Mouse (Mus musculus): Measurements from ENCODE around the gene Vmn1r112. TPM values are rescaled to one million over a fixed set of nuclear protein-coding genes. Genes with fewer than 3 reads are reported as not detected.
"Not testable (repeated sequence)": the region's sequence is repeated elsewhere in the genome, so short reads cannot be mapped to it uniquely, and the experiment has no call there.

Vmn1r112 gene
- not detected in 2 replicates for polyA plus RNA-seq (2016; fragmentation: Nextera tagmentation; extraction: Ambion mirVana)

DNA sequence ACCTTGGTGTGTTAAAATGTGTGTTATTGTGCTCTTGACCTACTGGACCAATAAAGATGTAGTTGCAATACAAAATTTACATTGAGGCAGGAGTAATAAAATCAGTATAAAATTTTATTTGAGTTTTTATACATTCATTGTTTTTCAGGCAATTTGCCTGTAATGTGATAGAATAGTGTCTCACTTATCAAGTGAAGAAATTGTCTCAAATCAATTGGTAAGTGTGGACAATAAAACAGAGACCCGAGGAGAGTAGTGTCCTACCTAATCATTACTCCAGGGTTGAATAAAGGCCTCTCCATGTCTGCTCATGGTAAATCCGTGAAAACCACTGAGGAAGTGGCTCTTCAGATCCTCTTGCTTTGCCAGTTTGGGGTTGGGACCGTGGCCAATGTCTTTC is at the start of gene Vmn1r112:
Gene Vmn1r112 (plus strand): TSS at position 301 of the 400 bp plus-strand sequence.
- not testable (repeated sequence) for H3K27me3 ChIP-seq (ENCODE audit: insufficient read depth, poor library complexity, severe bottlenecking); DNase-seq (ENCODE audit: low spot score); H3K27ac ChIP-seq; H3K9me3 ChIP-seq; H3K4me3 ChIP-seq; H3K4me1 ChIP-seq (replicated peaks); H3K36me3 ChIP-seq
- no CpG with 5 or more reads among the region's 3 CpGs for WGBS

DNA sequence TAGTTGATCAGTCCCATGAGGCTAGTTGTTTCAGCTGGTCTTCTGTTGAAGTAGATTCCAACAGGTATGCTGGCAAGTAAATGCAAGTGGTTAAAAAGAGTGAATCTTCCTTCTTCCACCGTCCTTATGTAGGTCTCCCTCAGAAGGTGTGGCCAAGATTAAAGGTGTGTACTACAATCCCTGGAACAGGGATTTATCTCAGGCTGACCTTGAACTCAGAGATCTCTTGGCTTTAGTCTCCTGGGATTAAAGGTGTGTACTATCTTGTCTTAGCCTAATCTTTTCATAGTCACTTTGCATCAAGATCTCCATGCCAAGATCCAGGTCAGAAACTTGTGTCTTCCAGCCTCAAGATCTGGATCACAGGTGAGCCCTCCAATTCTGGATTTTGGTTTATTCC is 40.5 kb upstream of the Vmn1r112 start, which contains the start of gene Gm10668:
Gene Gm10668 (minus strand): TSS at position 101 of the 400 bp plus-strand sequence.
- not testable (repeated sequence) for H3K4me1 ChIP-seq (replicated peaks); H3K4me3 ChIP-seq; H3K27ac ChIP-seq; DNase-seq (ENCODE audit: low spot score); H3K9me3 ChIP-seq; H3K27me3 ChIP-seq (ENCODE audit: insufficient read depth, poor library complexity, severe bottlenecking); H3K36me3 ChIP-seq
- no CpG with 5 or more reads among the region's 1 CpGs for WGBS

DNA sequence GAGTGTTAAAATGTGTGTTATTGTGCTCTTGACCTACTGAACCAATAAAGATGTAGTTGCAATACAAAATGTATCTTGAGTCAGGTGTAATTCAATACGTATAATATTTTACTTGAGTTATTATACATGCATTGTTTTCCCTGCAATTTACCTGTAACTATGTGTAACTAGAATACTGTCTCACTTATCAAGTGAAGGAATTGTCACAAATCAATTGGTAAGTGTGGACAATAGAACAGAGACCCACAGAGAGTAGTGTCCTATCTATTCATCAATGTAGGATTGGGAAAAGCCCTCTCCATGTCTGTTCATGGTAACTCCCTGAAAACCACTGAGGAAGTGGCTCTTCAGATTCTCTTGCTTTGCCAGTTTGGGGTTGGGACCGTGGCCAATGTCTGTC is 16.0 kb downstream of the Vmn1r112 start, which contains the start of gene Vmn1r113:
Gene Vmn1r113 (plus strand): TSS at position 301 of the 400 bp plus-strand sequence.
- not testable (repeated sequence) for H3K27ac ChIP-seq; H3K4me1 ChIP-seq (replicated peaks); H3K4me3 ChIP-seq; H3K36me3 ChIP-seq; H3K27me3 ChIP-seq (ENCODE audit: insufficient read depth, poor library complexity, severe bottlenecking); DNase-seq (ENCODE audit: low spot score)
- peaks cover 14% of the 10 kb centered on the region; the same call in 1 of the 2 replicates for H3K9me3 ChIP-seq
- 67% methylated on average over 2 of the region's 2 CpGs for WGBS

DNA sequence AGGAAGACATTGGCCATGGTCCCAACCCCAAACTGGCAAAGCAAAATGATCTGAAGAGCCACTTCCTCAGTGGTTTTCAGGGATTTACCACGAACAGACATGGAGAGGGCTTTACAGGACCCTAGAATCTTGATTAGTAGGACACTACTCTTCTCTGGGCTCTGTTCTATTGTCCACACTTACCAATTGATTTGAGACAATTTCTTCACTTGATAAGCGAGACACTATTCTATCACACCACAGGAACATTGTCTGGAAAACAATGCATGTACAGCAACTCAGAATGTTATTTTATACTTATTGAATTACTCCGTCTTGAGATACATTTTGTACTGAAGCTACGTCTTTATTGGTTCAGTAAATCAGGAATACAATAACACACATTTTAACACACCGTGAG is 41.1 kb downstream of the Vmn1r112 start, which contains the start of gene Vmn1r114:
Gene Vmn1r114 (minus strand): TSS at position 101 of the 400 bp plus-strand sequence.
- H3K4me3 ChIP-seq; DNase-seq (ENCODE audit: low spot score); H3K4me1 ChIP-seq (replicated peaks); H3K27ac ChIP-seq; H3K36me3 ChIP-seq; H3K27me3 ChIP-seq (ENCODE audit: insufficient read depth, poor library complexity, severe bottlenecking); H3K9me3 ChIP-seq: not testable (repeated sequence)
- WGBS: no CpG with 5 or more reads among the region's 5 CpGs

Other genes starting within 250 kb of the Vmn1r112 start
- gene Vmn1r104, start 237.3 kb upstream of the Vmn1r112 start, polyA plus RNA-seq (2016; fragmentation: Nextera tagmentation; extraction: Ambion mirVana): not detected in 2 replicates
- gene Gm5726, start 225.4 kb upstream of the Vmn1r112 start, polyA plus RNA-seq (2016; fragmentation: Nextera tagmentation; extraction: Ambion mirVana): not detected in 2 replicates
- gene Gm4141, start 194.9 kb upstream of the Vmn1r112 start, polyA plus RNA-seq (2016; fragmentation: Nextera tagmentation; extraction: Ambion mirVana): not detected in 2 replicates
- gene Gm4513, start 172.2 kb upstream of the Vmn1r112 start, polyA plus RNA-seq (2016; fragmentation: Nextera tagmentation; extraction: Ambion mirVana): not detected in 2 replicates
- gene Vmn1r107, start 102.3 kb upstream of the Vmn1r112 start, polyA plus RNA-seq (2016; fragmentation: Nextera tagmentation; extraction: Ambion mirVana): not detected in 2 replicates
- gene Vmn1r111, start 68.0 kb upstream of the Vmn1r112 start, polyA plus RNA-seq (2016; fragmentation: Nextera tagmentation; extraction: Ambion mirVana): not detected in 2 replicates
- not detected in 2 replicates for gene Gm10668, start 40.6 kb upstream of the Vmn1r112 start, polyA plus RNA-seq (2016; fragmentation: Nextera tagmentation; extraction: Ambion mirVana)
- not detected in 2 replicates for gene Vmn1r113, start 16.1 kb downstream of the Vmn1r112 start, polyA plus RNA-seq (2016; fragmentation: Nextera tagmentation; extraction: Ambion mirVana)
- gene Vmn1r114, start 41.0 kb downstream of the Vmn1r112 start, polyA plus RNA-seq (2016; fragmentation: Nextera tagmentation; extraction: Ambion mirVana): not detected in 2 replicates
- not detected in 2 replicates for gene Vmn1r115, start 73.8 kb downstream of the Vmn1r112 start, polyA plus RNA-seq (2016; fragmentation: Nextera tagmentation; extraction: Ambion mirVana)
- not detected in 2 replicates for gene Vmn1r116, start 101.1 kb downstream of the Vmn1r112 start, polyA plus RNA-seq (2016; fragmentation: Nextera tagmentation; extraction: Ambion mirVana)
- not detected in 2 replicates for gene Vmn1r117, start 112.9 kb downstream of the Vmn1r112 start, polyA plus RNA-seq (2016; fragmentation: Nextera tagmentation; extraction: Ambion mirVana)
- not detected in 2 replicates for gene Vmn1r118, start 141.2 kb downstream of the Vmn1r112 start, polyA plus RNA-seq (2016; fragmentation: Nextera tagmentation; extraction: Ambion mirVana)
- gene Vmn1r119, start 241.3 kb downstream of the Vmn1r112 start, polyA plus RNA-seq (2016; fragmentation: Nextera tagmentation; extraction: Ambion mirVana): not detected in 2 replicates